Mouse (Mus musculus) neural tube, embryonic 14.5 days (tissue): Measurements from ENCODE around the gene Elovl6. TPM values are rescaled to one million over a fixed set of nuclear protein-coding genes. Genes with fewer than 3 reads are reported as not detected.

Experiments used
- ATAC-seq: fragments of 200-750 bp; cut with Nextera tagmentation; 2 replicates; pipeline ENCODE4 v1.8.0; 2017; ENCODE audit warnings: low read depth, mild to moderate bottlenecking, moderate TSS enrichment, moderate library complexity
- H3K27ac ChIP-seq: fragments of 300-500 bp; sonication (generic); 2 replicates; pipeline ENCODE4 v1.5.1; 2014; ENCODE audit warnings: low read depth, mild to moderate bottlenecking, control low read depth, low read length, moderate library complexity, mixed read lengths
- H3K27me3 ChIP-seq: fragments of 300-500 bp; sonication (generic); 2 replicates; pipeline ENCODE4 v1.6.1; 2014; ENCODE audit warnings: low read length; ENCODE audit not compliant: control insufficient read depth, insufficient read depth
- H3K36me3 ChIP-seq: fragments of 300-500 bp; sonication (generic); 2 replicates; pipeline ENCODE4 v1.6.1; 2014; ENCODE audit warnings: low read length, mixed read lengths; ENCODE audit not compliant: control insufficient read depth, insufficient read depth
- H3K4me1 ChIP-seq: fragments of 300-500 bp; sonication (generic); 2 replicates; pipeline ENCODE4 v1.6.1; 2014; ENCODE audit warnings: low read length; ENCODE audit not compliant: control insufficient read depth, insufficient read depth
- H3K4me2 ChIP-seq: fragments of 300-500 bp; sonication (generic); 2 replicates; pipeline ENCODE4 v1.6.1; 2014; ENCODE audit warnings: mild to moderate bottlenecking, low read depth, low read length, control low read depth
- H3K4me3 ChIP-seq: fragments of 300-500 bp; sonication (generic); 2 replicates; pipeline ENCODE4 v1.5.1; 2014; ENCODE audit warnings: low read depth, low read length, control low read depth, mixed read lengths
- H3K9ac ChIP-seq: fragments of 300-500 bp; sonication (generic); replicated peaks from 2 replicates; pipeline ENCODE4 v1.6.1; 2014; ENCODE audit warnings: low read depth, mild to moderate bottlenecking, control low read depth, low read length, mixed read lengths
- H3K9me3 ChIP-seq: fragments of 300-500 bp; sonication (generic); 2 replicates; pipeline ENCODE4 v1.6.1; 2016; ENCODE audit warnings: low read length; ENCODE audit not compliant: control insufficient read depth
- WGBS: fragments of 180-500 bp; shearing (Covaris S2); extraction: QIAGEN DNeasy Blood & Tissue Kit; methylation state at CpG from one replicate; pipeline ENCODE4 v1.1.7; 2014; 5-methylcytosine and 5-hydroxymethylcytosine counted together
- microRNA-seq: library from miRNA; unstranded; fragments of <30 nt; microRNA quantifications from one replicate; pipeline ENCODE4, GENCODE M21; 2016
- polyA plus RNA-seq: library from polyadenylated mRNA; unstranded; fragments of >200 nt; fragmentation: Nextera tagmentation; extraction: Ambion mirVana; gene quantifications from 2 replicates; pipeline ENCODE4 v1.2.1, GENCODE M21; 2014

Gene Elovl6
- polyA plus RNA-seq, 1 experiment from 2014 or later, result 35.0 TPM

- Histone ChIP-seq H3K9ac (no peak overlapping the region), H3K27ac (no peak overlapping the region), H3K4me1 (no peaks in the 10 kb centered on the region), H3K36me3 (no peaks in the 10 kb centered on the region), H3K4me3 (no peak overlapping the region), H3K27me3 (no peaks in the 10 kb centered on the region), H3K9me3 (no peaks in the 10 kb centered on the region), H3K4me2 (no peak overlapping the region)
- 90% methylated on average over 10 of the region's 10 CpGs for WGBS
- ATAC-seq, result no peak
Observed at GRCm38 (mm10) chr3:129683060-129683679, 151.0 kb downstream of the Elovl6 start.

DNA sequence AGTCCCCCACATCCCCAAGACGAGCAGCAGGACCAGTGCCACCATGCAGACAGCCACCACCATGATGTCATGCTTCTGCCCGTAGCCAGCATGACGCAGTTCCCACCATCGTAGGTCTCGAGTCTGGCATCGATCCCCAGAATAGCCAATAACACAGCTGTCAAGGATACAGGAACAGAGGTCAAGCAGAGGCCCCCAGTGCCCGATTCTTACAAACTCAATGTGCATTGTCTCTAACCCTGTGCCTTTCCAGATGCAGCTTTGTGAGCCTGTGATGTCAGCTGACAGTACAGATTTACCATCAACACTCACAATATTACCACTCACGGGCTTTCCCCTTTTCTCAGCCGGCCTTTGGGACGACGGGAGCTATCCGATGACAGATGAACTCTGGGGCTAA, 154.0 kb downstream of the Elovl6 start:
- no peak overlapping the region for H3K4me3 ChIP-seq
- H3K36me3 ChIP-seq, result no peaks in the 10 kb centered on the region
- H3K9me3 ChIP-seq, result no peaks in the 10 kb centered on the region
- H3K27me3 ChIP-seq, result no peaks in the 10 kb centered on the region
- no peak overlapping the region for H3K4me2 ChIP-seq
- H3K9ac ChIP-seq, result no peak overlapping the region
- ATAC-seq, result 0 out of 2 replicates have a peak, but pooled peaks have one; percentile 16
- 77% methylated on average over 12 of the region's 12 CpGs for WGBS
- no peak overlapping the region for H3K27ac ChIP-seq
- no peaks in the 10 kb centered on the region for H3K4me1 ChIP-seq

GRCm38 (mm10) chr3:129686698-129687333, 154.7 kb downstream of the Elovl6 start:
- Histone ChIP-seq H3K4me2 (no peak overlapping the region), H3K4me1 (no peaks in the 10 kb centered on the region), H3K9ac (no peak overlapping the region), H3K27ac (no peak overlapping the region), H3K4me3 (no peak overlapping the region), H3K27me3 (no peaks in the 10 kb centered on the region), H3K36me3 (no peaks in the 10 kb centered on the region), H3K9me3 (no peaks in the 10 kb centered on the region)
- 56% methylated on average over 8 of the region's 8 CpGs for WGBS
- peak; percentile 71; the same call in 1 of the 2 replicates for ATAC-seq

GRCm38 (mm10) chr3:129687429-129687828, 155.3 kb downstream of the Elovl6 start:
- H3K4me3 ChIP-seq, result no peak overlapping the region
- ATAC-seq, result no peak
- H3K9ac ChIP-seq, result no peak overlapping the region
- no peak overlapping the region for H3K4me2 ChIP-seq
- no peaks in the 10 kb centered on the region for H3K27me3 ChIP-seq
- no peaks in the 10 kb centered on the region for H3K4me1 ChIP-seq
- no peaks in the 10 kb centered on the region for H3K36me3 ChIP-seq
- WGBS, result 75% methylated on average over 5 of the region's 5 CpGs
- H3K27ac ChIP-seq, result no peak overlapping the region
- H3K9me3 ChIP-seq, result no peaks in the 10 kb centered on the region

Small RNA genes lying within 50 kb of the gene (microRNA-seq; reads per million reads assigned to microRNA genes)
- gene Gm24515, result not detected

Other genes with a start within 250 kb of the Elovl6 start
- 1.7 and 2.4 TPM in 2 replicates for gene Enpep, start 199.6 kb upstream of the Elovl6 start, polyA plus RNA-seq
- gene Egf, start 223.0 kb downstream of the Elovl6 start, polyA plus RNA-seq, result 2.1 and 3.6 TPM in 2 replicates